Mouse (Mus musculus): ENCODE measurements around the gene Smarcd1.

DNA sequence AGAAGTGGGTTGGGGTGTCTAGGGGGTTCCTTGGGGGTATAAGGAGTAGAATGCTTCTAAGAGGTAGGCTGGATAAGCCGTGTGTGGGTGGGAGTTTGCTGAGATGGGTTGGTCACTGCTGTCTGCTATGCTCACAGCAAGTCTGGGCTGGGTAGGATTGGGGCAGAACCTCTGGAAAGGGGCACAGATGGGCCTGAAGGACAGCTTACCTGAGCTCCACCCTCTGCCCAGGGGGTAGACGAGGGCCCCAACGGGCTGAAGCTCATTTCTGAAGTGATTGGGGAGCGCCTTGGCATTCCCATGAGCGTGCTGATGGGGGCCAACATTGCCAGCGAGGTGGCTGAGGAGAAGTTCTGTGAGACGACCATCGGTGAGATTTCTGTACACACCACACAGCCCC lies 17.9 kb downstream of the Smarcd1 start:
- TF ChIP-seq TCF12 (IDR thresholded peaks at IDR 0.05; ENCODE audit: insufficient read depth, poor library complexity, severe bottlenecking) (no peak), MYOG (IDR thresholded peaks at IDR 0.05; ENCODE audit: control insufficient read depth in 1 of 3, insufficient read depth in 1 of 3, insufficient read length in 2 of 3, low read depth in 2 of 3) (no peak), POLR2A (IDR thresholded peaks at IDR 0.05; ENCODE audit: insufficient read length, low read depth) (no peak), E2F4 (IDR thresholded peaks at IDR 0.05; ENCODE audit: insufficient read depth) (no peak), USF1 (IDR thresholded peaks at IDR 0.05; ENCODE audit: low read depth) (no peak), POLR2AphosphoS2 (IDR thresholded peaks at IDR 0.05; ENCODE audit: insufficient read length, low read depth) (no peak), CEBPB (IDR thresholded peaks at IDR 0.05; ENCODE audit: insufficient read depth, poor library complexity, severe bottlenecking) (no peak), MAX (IDR thresholded peaks at IDR 0.05; ENCODE audit: low read depth) (no peak), MYOD1 (IDR thresholded peaks at IDR 0.05; ENCODE audit: control insufficient read depth in 1 of 3, insufficient read length in 2 of 3, low read depth in 2 of 3) (no peak), SRF (IDR thresholded peaks at IDR 0.05; ENCODE audit: control insufficient read depth, insufficient read length, low read depth) (no peak), REST (IDR thresholded peaks at IDR 0.05; ENCODE audit: insufficient read depth, insufficient read length) (no peak)
